Mouse (Mus musculus): Measurements from ENCODE around the gene Pfkfb3. TPM values are rescaled to one million over a fixed set of nuclear protein-coding genes. Genes with fewer than 3 reads are reported as not detected.
A peak's percentile ranks its signal among the peaks of the same experiment; 100 is the strongest.

Pfkfb3 gene
- polyA plus RNA-seq, 1 experiment, result 14.8 TPM

DNA sequence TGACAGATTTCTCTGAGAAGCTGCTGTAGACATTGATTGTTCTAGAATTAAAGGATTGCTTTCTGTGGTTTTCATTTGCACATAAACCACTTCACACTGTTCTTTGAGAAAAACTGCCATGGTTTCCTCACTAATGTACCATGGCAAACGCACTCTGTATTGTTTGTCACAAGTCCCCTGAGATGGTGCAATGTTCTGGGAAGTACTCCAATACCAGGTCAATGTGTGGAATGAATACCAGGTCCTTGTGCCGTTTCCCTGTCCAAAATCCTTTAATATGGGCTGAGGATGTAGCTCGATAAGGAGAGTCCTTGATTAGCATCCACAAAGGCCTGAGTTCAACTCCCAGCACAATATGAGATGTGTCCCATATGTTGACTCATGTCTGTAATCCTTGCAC, 105.2 kb downstream of the Pfkfb3 start:
- H3K27ac ChIP-seq (ENCODE audit: insufficient read depth, low read length), result no peak overlapping the region
- TF ChIP-seq CTCF (IDR thresholded peaks at IDR 0.05; ENCODE audit: borderline replicate concordance, insufficient read depth, low read length) (no peak), POLR2A (IDR thresholded peaks at IDR 0.05; ENCODE audit: low read depth, low read length) (no peak)
- H3K4me3 ChIP-seq (ENCODE audit: insufficient read depth, low read length), result no peak overlapping the region
- no peaks in the 10 kb centered on the region for H3K4me1 ChIP-seq (ENCODE audit: control insufficient read depth, insufficient read depth, low read length)

GRCm38 (mm10) chr2:11447865-11448264, 106.0 kb downstream of the Pfkfb3 start:
- no peaks in the 10 kb centered on the region for H3K4me1 ChIP-seq (ENCODE audit: control insufficient read depth, insufficient read depth, low read length)
- TF ChIP-seq CTCF (IDR thresholded peaks at IDR 0.05; ENCODE audit: borderline replicate concordance, insufficient read depth, low read length), result no peak
- no peak for TF ChIP-seq POLR2A (IDR thresholded peaks at IDR 0.05; ENCODE audit: low read depth, low read length)

GRCm38 (mm10) chr2:11445722-11446121, 108.2 kb downstream of the Pfkfb3 start:
- TF ChIP-seq POLR2A (IDR thresholded peaks at IDR 0.05; ENCODE audit: low read depth, low read length), result no peak
- no peak for TF ChIP-seq CTCF (IDR thresholded peaks at IDR 0.05; ENCODE audit: borderline replicate concordance, insufficient read depth, low read length)
- no peak overlapping the region for H3K4me3 ChIP-seq (ENCODE audit: insufficient read depth, low read length)
- H3K4me1 ChIP-seq (ENCODE audit: control insufficient read depth, insufficient read depth, low read length), result no peaks in the 10 kb centered on the region
- no peak overlapping the region for H3K27ac ChIP-seq (ENCODE audit: insufficient read depth, low read length)

More at GRCm38 (mm10) chr2:11447865-11448264, 106.0 kb downstream of the Pfkfb3 start:
- no peak overlapping the region for H3K27ac ChIP-seq (ENCODE audit: insufficient read depth, low read length)
- no peak overlapping the region for H3K4me3 ChIP-seq (ENCODE audit: insufficient read depth, low read length)

DNA sequence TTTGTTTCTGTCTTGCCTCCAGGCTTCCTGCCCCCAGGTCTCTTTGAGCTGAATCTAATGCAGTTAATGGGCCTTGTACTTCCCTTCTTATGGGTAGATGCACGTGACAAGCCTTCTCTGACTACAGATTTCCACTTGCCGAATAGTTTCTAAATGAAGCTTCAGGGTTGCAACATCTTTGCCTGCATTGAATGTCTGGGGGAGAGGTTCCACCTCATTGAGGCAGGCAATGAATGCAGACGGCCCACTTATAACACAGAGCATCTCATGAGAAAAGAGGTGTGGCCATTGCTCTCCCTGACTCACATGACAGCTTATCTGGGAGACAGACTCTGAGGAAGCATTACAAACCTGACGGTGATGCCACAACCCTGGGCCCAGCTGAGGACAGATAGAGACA, 112.0 kb downstream of the Pfkfb3 start:
- no peak overlapping the region for H3K27ac ChIP-seq (ENCODE audit: insufficient read depth, low read length)
- H3K4me3 ChIP-seq (ENCODE audit: insufficient read depth, low read length), result no peak overlapping the region
- H3K4me1 ChIP-seq (ENCODE audit: control insufficient read depth, insufficient read depth, low read length), result no peaks in the 10 kb centered on the region
- TF ChIP-seq CTCF (IDR thresholded peaks at IDR 0.05; ENCODE audit: borderline replicate concordance, insufficient read depth, low read length) (no peak), POLR2A (IDR thresholded peaks at IDR 0.05; ENCODE audit: low read depth, low read length) (no peak)

DNA sequence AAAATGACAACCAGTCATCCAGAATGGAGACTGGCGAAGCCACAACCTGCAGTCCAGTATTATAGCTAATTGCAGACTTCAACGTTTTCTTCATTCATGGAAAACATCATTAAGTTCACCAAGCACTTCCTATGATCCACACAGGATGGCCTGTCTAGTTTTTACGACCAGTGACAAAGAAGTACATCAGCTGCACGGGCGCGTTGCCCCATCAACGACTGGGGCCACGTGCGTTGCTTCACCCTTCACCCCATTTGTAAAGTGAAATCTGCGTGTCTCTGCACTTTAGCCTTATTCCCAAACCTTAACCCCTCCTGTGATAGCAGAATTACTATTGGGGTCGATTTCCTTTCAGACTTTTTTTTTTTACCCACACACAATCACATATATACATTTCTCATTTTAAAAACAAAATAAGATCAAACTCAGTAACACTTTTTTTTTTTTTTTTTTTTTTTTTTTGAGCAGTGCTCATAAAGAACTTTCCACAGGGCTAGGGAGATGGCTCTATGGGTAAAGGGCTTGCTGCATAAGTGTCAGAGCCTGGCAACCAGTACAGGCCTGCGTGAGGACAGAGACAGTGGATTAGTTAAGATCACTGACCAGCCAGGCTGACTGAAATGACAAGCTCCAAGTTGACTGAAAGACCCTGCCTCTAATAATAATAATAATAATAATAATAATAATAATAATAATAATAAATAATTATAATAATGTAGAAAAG, 115.5 kb downstream of the Pfkfb3 start:
- Histone ChIP-seq H3K4me3 (ENCODE audit: insufficient read depth, low read length) (no peak overlapping the region), H3K27ac (ENCODE audit: insufficient read depth, low read length) (no peak overlapping the region), H3K4me1 (ENCODE audit: control insufficient read depth, insufficient read depth, low read length) (no peaks in the 10 kb centered on the region)
- TF ChIP-seq CTCF (IDR thresholded peaks at IDR 0.05; ENCODE audit: borderline replicate concordance, insufficient read depth, low read length) (no peak), POLR2A (IDR thresholded peaks at IDR 0.05; ENCODE audit: low read depth, low read length) (no peak)

- Histone ChIP-seq H3K4me3 (ENCODE audit: insufficient read depth, low read length) (no peak overlapping the region), H3K27ac (ENCODE audit: insufficient read depth, low read length) (no peak overlapping the region), H3K4me1 (ENCODE audit: control insufficient read depth, insufficient read depth, low read length) (no peaks in the 10 kb centered on the region)
- TF ChIP-seq POLR2A (IDR thresholded peaks at IDR 0.05; ENCODE audit: low read depth, low read length) (no peak), CTCF (IDR thresholded peaks at IDR 0.05; ENCODE audit: borderline replicate concordance, insufficient read depth, low read length) (no peak)
These were observed 117.5 kb downstream of the Pfkfb3 start for GRCm38 (mm10) chr2:11436353-11436752.

GRCm38 (mm10) chr2:11433353-11433752, 120.5 kb downstream of the Pfkfb3 start:
- no peak overlapping the region for H3K27ac ChIP-seq (ENCODE audit: insufficient read depth, low read length)
- no peak overlapping the region for H3K4me3 ChIP-seq (ENCODE audit: insufficient read depth, low read length)
- TF ChIP-seq CTCF (IDR thresholded peaks at IDR 0.05; ENCODE audit: borderline replicate concordance, insufficient read depth, low read length), result no peak
- TF ChIP-seq POLR2A (IDR thresholded peaks at IDR 0.05; ENCODE audit: low read depth, low read length), result no peak
- peaks cover 2% of the 10 kb centered on the region for H3K4me1 ChIP-seq (ENCODE audit: control insufficient read depth, insufficient read depth, low read length)

DNA sequence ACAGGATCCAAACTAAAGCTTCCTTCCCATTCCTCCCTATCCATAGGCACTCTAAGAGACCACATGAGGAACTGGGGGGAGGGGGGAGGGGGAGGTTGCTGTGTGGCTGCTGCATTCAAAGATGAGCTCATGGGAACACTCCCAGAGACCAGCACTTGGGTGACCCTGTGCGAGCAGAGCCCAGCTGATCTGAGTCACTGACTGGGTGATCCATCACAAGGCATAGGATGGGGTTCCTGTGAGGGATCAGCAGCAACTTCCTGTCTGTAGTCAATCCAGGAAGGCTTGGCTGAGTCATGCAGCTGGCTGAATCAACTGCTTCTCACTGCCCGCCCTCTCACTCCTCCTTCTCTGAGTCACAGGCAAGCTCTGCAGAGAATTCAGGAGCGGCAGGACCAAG, 124.3 kb downstream of the Pfkfb3 start:
- Histone ChIP-seq H3K27ac (ENCODE audit: insufficient read depth, low read length) (peak overlapping the region; percentile 42), H3K4me1 (ENCODE audit: control insufficient read depth, insufficient read depth, low read length) (peaks cover 13% of the 10 kb centered on the region)
- TF ChIP-seq POLR2A (IDR thresholded peaks at IDR 0.05; ENCODE audit: low read depth, low read length) (no peak), CTCF (IDR thresholded peaks at IDR 0.05; ENCODE audit: borderline replicate concordance, insufficient read depth, low read length) (no peak)

GRCm38 (mm10) chr2:11428621-11429020, 125.3 kb downstream of the Pfkfb3 start:
- no peak for TF ChIP-seq POLR2A (IDR thresholded peaks at IDR 0.05; ENCODE audit: low read depth, low read length)
- no peak for TF ChIP-seq CTCF (IDR thresholded peaks at IDR 0.05; ENCODE audit: borderline replicate concordance, insufficient read depth, low read length)
- Histone ChIP-seq H3K27ac (ENCODE audit: insufficient read depth, low read length) (no peak overlapping the region), H3K4me1 (ENCODE audit: control insufficient read depth, insufficient read depth, low read length) (peaks cover 13% of the 10 kb centered on the region), H3K4me3 (ENCODE audit: insufficient read depth, low read length) (no peak overlapping the region)

More for the DNA sequence above, 124.3 kb downstream of the Pfkfb3 start:
- no peak overlapping the region for H3K4me3 ChIP-seq (ENCODE audit: insufficient read depth, low read length)

- no peak for TF ChIP-seq CTCF (IDR thresholded peaks at IDR 0.05; ENCODE audit: borderline replicate concordance, insufficient read depth, low read length)
- TF ChIP-seq POLR2A (IDR thresholded peaks at IDR 0.05; ENCODE audit: low read depth, low read length), result no peak
- Histone ChIP-seq H3K27ac (ENCODE audit: insufficient read depth, low read length) (no peak overlapping the region), H3K4me1 (ENCODE audit: control insufficient read depth, insufficient read depth, low read length) (peaks cover 13% of the 10 kb centered on the region), H3K4me3 (ENCODE audit: insufficient read depth, low read length) (no peak overlapping the region)
These were observed 126.3 kb downstream of the Pfkfb3 start for GRCm38 (mm10) chr2:11427596-11427995.

All from embryonic fibroblast, embryonic 13.5 days (primary cell).